Mouse (Mus musculus) liver, postnatal 0 days (tissue): ENCODE results near the gene Tfb2m.

Experiments
- CTCF ChIP-seq: sonication (generic); IDR thresholded peaks from 2 replicates; pipeline ENCODE4 v1.5.1; 2016; ENCODE audit warnings: antibody characterized with exemption, low read depth
- EP300 ChIP-seq: IDR thresholded peaks from 2 replicates; pipeline ENCODE4 v1.6.1; 2016; ENCODE audit warnings: antibody characterized with exemption, low read depth, mild to moderate bottlenecking

DNA sequence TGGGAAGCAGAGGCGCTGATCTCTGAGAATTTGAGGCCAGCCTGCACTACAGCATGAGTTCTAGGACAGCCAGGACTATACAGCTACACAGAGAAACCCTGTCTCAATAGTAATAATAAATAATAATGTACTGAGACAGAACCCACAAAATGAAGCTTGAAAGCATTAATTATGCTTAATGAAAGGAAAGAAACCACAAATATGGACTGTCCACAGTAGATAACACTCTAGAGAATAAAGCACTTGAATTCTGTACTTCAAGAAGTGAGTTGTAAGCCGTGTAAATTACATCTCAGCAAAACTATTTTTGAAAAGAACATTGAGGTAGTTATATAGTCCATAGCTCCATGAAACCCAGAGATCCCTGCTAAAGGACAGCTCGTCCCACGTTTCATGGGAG lies 38.2 kb upstream of the Tfb2m start:
- TF ChIP-seq CTCF (no peak), EP300 (no peak)
